Mouse (Mus musculus) G1E (cell line): ENCODE measurements at regions not wholly inside any gene's neighbourhood (a gene's known extent, or its start where the extent isn't known, plus 50 kb on each side); places are given as distances from the start of the nearest gene placed in this dataset.

ENCODE experiments used
- ATAC-seq: 2 replicates; pipeline ENCODE4 v1.8.0; 2016; ENCODE audit warnings: mild to moderate bottlenecking; ENCODE audit not compliant: insufficient number of reproducible peaks, poor library complexity, low FRiP score, severe bottlenecking; ENCODE audit errors: extremely low read depth
- DNase-seq: peaks from one replicate; pipeline ENCODE4 v3.0.0; 2012; ENCODE audit warnings: low spot score
- H3K27me3 ChIP-seq: 2 replicates; pipeline ENCODE4 v1.6.1; 2012; ENCODE audit warnings: mild to moderate bottlenecking, low read length, inconsistent platforms; ENCODE audit not compliant: insufficient read depth
- H3K36me3 ChIP-seq: replicated peaks from 2 replicates; pipeline ENCODE3; 2012; ENCODE audit warnings: mild to moderate bottlenecking, inconsistent platforms
- H3K4me1 ChIP-seq: 2 replicates; pipeline ENCODE4 v1.6.1; 2012; ENCODE audit warnings: low read depth, low read length, inconsistent platforms, mixed read lengths; ENCODE audit not compliant: insufficient read depth
- H3K4me3 ChIP-seq: 2 replicates; pipeline ENCODE4 v1.5.1; 2012; ENCODE audit warnings: low read depth, mild to moderate bottlenecking, inconsistent platforms, low read length, moderate library complexity, mixed read lengths
- H3K9me3 ChIP-seq: replicated peaks from 2 replicates; pipeline ENCODE4 v1.6.1; 2012; ENCODE audit warnings: inconsistent platforms
- CTCF ChIP-seq: IDR thresholded peaks from 2 replicates; pipeline ENCODE4 v1.5.1; 2012; ENCODE audit warnings: low read depth, low read length, inconsistent platforms, mixed read lengths
- GATA1 ChIP-seq: IDR thresholded peaks from 2 replicates; pipeline ENCODE4 v1.6.1; 2012; ENCODE audit warnings: borderline replicate concordance, low read length, inconsistent platforms, mixed read lengths
- GATA2 ChIP-seq: IDR thresholded peaks from 2 replicates; pipeline ENCODE4 v1.6.1; 2012; ENCODE audit warnings: low read depth, low read length, inconsistent platforms, borderline replicate concordance
- POLR2AphosphoS5 ChIP-seq: IDR thresholded peaks from 2 replicates; pipeline ENCODE4 v1.6.1; 2012; ENCODE audit warnings: low read depth, low read length, inconsistent platforms; ENCODE audit not compliant: insufficient replicate concordance
- TAL1 ChIP-seq: conservative IDR thresholded peaks from 2 replicates; pipeline ENCODE4 v1.6.1; 2012; ENCODE audit warnings: low read depth, low read length, inconsistent platforms, mixed read lengths

DNA sequence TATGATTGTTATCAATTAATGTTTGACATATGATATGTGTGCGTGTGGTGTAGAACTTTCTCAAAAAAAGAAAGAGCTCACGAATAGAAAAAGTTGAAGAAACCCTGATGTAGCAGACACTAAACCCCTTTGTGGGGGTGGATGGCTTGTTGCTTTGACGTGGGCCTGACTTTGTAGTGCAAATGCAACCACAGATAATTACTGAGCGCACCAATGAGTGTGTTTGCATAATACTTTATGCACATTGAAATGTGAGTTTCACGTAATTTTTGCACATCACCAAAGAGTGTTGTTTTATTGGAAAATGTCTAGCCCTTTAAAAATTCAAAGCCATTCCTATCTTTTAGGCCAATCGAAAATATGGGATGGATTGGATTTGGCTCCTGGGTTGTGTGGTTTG lies 51.7 kb upstream of the Mdm1 start:
- no peaks in the 10 kb centered on the region for H3K4me1 ChIP-seq
- no peak for TF ChIP-seq POLR2AphosphoS5
- TF ChIP-seq GATA2, result no peak
- TF ChIP-seq GATA1, result no peak
- H3K36me3 ChIP-seq, result no peaks in the 10 kb centered on the region
- DNase-seq, result no peak
- H3K27me3 ChIP-seq, result no peaks in the 10 kb centered on the region
- ATAC-seq, result no peak
- peaks cover 27% of the 10 kb centered on the region for H3K9me3 ChIP-seq
- H3K4me3 ChIP-seq, result no peak overlapping the region

- Histone ChIP-seq H3K4me3 (no peak overlapping the region), H3K27me3 (no peaks in the 10 kb centered on the region), H3K36me3 (no peaks in the 10 kb centered on the region), H3K4me1 (no peaks in the 10 kb centered on the region), H3K9me3 (peaks cover 35% of the 10 kb centered on the region)
- TF ChIP-seq GATA1 (no peak), POLR2AphosphoS5 (no peak), CTCF (no peak), GATA2 (no peak), TAL1 (no peak)
- DNase-seq, result no peak
- ATAC-seq, result no peak
Observed at GRCm38 (mm10) chr10:118091476-118091875, 50.1 kb upstream of the Mdm1 start.
